Mouse (Mus musculus): Measurements from ENCODE around the gene Spcs3. TPM values are rescaled to one million over a fixed set of nuclear protein-coding genes. Genes with fewer than 3 reads are reported as not detected.

Gene Spcs3
- polyA plus RNA-seq (2015; fragmentation: Nextera tagmentation; extraction: Ambion mirVana): 63.4 and 71.1 TPM in 2 replicates

DNA sequence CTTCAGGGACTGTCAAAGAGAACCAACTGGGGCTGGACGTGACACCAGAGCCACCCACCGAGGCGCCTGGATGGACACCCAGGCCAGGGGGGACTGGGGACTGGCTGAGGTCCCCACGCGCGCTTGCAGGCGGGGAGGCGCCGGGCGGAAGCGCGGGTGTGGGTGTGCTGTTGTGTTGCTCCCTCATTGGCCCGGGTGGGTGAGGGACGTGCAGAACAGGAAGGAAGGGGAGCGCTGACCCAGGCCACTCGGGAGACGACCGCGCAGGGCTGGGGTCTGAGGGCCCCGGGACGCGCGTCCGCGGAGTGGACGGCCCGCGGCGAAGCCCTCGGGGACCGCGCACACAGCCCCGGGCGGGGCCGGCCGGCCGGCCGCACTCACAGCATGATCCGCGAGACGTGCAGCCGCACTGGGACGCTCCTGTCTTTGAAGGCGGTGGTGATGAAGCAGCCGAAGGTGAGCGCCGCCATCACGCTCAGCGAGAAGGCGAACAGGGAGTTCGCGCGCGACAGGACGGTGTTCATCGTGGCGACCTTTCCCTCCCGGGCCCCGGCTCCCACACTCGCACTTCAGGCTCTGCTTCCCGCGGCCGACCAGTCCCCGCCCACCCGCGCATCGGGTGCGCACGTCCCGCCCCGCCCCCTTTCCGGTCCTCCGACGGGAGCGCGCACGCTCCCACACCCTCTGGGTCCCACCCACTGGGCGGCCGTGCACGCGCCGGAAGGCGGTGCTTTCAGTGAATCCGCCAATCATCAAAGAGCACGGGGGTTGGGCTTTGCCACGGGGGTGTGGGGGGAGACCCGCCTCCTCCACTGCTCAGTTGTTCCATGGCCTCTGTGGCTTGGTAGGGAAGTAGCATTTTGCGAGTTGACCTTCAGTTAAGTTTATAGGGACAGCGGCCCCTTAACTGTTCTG lies at the start of gene Spcs3, which contains the start of gene Asb5:
Spcs3 (minus strand) TSS at position 617 of the 915 bp plus-strand sequence.
Asb5 (plus strand) TSS at position 199 of the 915 bp plus-strand sequence.
- peaks cover 15% of the 10 kb centered on the region for H3K4me1 ChIP-seq
- peak within 1 kb of the TSS; percentile 93 for H3K4me3 ChIP-seq
- ATAC-seq: peak; percentile 95
- peak within 1 kb of the TSS; percentile 70 for H3K4me2 ChIP-seq
- H3K9ac ChIP-seq: peak within 1 kb of the TSS; percentile 84
- H3K9me3 ChIP-seq (replicated peaks): no peaks in the 10 kb centered on the region
- H3K27ac ChIP-seq: peak within 1 kb of the TSS; percentile 80
- H3K27me3 ChIP-seq: no peaks in the 10 kb centered on the region
- no peaks in the 10 kb centered on the region for H3K36me3 ChIP-seq (ENCODE audit: poor library complexity, severe bottlenecking)
- WGBS: under 1% methylated on average over 63 of the region's 89 CpGs

DNA sequence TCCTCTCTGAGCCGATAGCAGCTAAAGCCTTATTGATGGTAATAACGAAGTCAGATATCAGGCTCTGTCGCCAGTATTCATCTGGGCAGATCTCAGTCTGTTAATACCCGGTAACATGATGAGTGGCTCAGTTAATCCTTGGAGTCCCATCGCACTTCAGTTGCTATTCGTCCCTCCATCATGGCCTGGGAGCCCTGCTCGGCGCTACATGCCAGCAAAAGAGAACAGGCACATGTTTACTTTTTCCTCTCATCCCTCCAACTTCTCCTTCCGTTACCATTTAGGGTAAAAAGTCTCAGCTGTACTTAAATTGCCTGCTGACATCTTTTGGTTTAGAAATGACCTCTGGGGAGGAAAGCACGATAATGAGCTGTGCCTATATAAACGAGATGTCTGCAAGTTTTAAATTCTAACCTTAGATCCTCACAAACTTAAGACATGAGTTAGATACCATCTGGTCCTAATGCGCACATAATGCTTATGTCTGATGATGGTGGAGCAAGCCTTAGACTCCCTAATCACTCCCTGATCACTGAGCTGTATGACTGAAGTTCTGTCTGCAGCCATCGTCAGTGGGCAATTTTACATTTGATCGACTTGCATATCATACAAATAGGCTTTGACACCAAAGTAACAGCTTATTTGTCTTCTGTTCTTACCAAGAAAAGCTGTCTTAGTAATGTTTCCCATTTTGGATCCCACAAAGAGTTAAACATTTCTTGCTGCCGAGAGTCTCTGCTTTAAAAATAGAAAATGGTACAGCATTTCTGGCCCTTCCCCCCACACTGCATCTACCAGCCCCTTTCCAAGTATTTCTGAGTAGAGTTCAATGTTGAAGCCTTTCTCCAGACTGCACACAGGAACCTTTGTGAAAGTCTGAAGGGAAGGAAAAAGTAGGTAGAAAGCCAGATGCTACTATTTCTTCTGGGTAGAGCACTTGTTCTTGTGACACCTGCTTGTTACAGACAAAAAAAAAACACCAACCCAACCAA lies 41.1 kb upstream of the Spcs3 start:
- Histone ChIP-seq H3K27me3 (no peaks in the 10 kb centered on the region), H3K27ac (no peak overlapping the region), H3K4me2 (no peak overlapping the region), H3K36me3 (ENCODE audit: poor library complexity, severe bottlenecking) (no peaks in the 10 kb centered on the region), H3K9me3 (replicated peaks) (no peaks in the 10 kb centered on the region), H3K9ac (no peak overlapping the region), H3K4me3 (no peak overlapping the region), H3K4me1 (no peaks in the 10 kb centered on the region)
- ATAC-seq: no peak
- WGBS: 74% methylated on average over 15 of the region's 15 CpGs

DNA sequence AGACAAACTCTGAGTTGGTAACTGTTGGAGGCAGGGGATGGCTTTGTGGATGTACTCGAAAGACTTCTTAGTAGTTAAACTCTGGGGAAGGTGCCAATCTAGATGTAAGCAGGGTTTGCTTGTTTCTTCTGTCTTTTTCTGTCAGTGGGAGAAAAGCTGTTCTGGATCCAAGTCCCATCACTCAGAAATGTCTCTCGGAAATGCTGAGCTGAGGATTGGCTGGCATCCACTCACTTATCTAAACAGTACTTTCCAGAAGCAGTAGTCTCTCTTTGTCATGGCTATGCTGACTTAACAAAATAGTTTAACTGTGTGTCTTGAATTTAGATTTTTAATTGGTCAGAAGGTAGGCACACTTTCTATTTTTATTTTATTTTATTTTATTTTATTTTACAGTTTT lies 37.4 kb upstream of the Spcs3 start:
- Histone ChIP-seq H3K27me3 (no peaks in the 10 kb centered on the region), H3K27ac (no peak overlapping the region), H3K9ac (no peak overlapping the region), H3K4me2 (no peak overlapping the region), H3K9me3 (replicated peaks) (no peaks in the 10 kb centered on the region), H3K36me3 (ENCODE audit: poor library complexity, severe bottlenecking) (no peaks in the 10 kb centered on the region), H3K4me3 (no peak overlapping the region), H3K4me1 (no peaks in the 10 kb centered on the region)
- no peak for ATAC-seq
- WGBS: 73% methylated on average over 2 of the region's 2 CpGs

DNA sequence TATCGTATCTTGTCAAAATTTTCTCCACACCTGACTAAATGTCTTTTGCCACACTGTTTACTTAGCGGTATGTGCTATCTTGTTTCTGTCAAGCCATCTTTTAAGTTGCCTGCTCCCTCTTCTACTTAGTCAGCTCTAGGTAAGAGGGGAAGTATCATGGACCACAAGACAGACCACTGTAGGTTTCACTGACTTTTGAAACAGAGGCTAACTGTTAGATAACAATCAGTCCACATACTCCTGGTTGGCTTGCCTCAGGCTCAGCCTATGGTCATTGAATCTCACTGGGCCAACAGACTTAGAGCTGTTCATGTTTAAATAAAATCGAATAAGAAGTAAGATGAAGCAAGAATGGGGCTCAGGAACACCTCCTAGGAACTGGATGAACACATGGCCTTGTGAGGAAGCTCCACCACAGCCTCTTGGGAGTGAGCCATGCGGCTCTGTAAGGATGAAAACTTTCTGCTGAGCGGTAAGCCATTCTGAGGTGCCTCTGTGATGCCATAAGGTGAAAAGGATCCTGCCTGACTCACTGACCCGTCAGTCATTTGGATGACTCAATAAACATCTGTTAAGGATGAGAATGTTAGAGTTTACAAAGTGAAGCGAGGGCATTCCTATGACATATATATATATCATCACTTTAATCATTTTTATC lies 35.9 kb upstream of the Spcs3 start:
- ATAC-seq: no peak
- Histone ChIP-seq H3K4me3 (no peak overlapping the region), H3K4me2 (no peak overlapping the region), H3K4me1 (no peaks in the 10 kb centered on the region), H3K9me3 (replicated peaks) (no peaks in the 10 kb centered on the region), H3K36me3 (ENCODE audit: poor library complexity, severe bottlenecking) (no peaks in the 10 kb centered on the region), H3K27ac (no peak overlapping the region), H3K27me3 (no peaks in the 10 kb centered on the region), H3K9ac (no peak overlapping the region)
- WGBS: 90% methylated on average over 7 of the region's 7 CpGs

DNA sequence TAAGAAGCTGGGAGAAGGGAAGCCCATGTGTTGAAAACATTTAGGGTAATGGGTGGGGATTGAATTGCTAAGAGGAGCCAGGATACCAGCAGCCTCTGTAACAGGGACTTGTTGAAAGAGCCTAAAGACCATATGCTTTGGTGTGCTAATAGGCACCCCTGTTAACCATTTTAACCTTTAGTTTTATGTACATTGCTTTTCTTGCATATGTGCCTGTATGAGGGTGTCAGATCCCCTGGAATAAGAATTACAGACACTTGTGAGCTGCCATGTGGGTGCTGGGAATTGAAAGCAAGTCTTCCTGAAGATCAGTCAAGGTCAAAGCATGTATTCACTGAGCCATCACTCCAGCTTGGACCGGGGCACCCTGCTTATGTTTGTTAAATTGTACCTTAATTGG lies 35.4 kb upstream of the Spcs3 start:
- no peak for ATAC-seq
- H3K9ac ChIP-seq: no peak overlapping the region
- H3K27ac ChIP-seq: no peak overlapping the region
- H3K4me2 ChIP-seq: no peak overlapping the region
- H3K27me3 ChIP-seq: no peaks in the 10 kb centered on the region
- no peaks in the 10 kb centered on the region for H3K9me3 ChIP-seq (replicated peaks)
- 76% methylated on average over 1 of the region's 1 CpGs for WGBS
- H3K4me1 ChIP-seq: no peaks in the 10 kb centered on the region
- H3K4me3 ChIP-seq: no peak overlapping the region
- no peaks in the 10 kb centered on the region for H3K36me3 ChIP-seq (ENCODE audit: poor library complexity, severe bottlenecking)

DNA sequence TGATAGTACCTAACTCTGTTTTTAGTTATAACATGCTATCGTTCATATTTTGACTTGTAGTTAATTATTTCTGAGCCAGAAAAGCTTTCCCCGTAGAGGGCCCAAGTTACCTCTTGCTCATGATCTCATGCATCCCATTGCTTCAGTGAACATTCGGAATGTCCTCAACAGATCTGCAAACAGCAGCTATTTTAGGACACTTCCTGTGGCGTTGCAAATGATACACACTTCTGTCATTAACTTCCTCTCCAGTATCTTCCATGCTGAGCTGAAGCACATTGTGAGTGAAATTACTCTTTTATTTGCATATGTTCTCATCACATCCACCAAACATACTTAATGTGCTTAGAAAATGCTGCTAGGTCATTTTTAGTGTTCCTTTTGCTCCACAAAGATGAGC lies 32.3 kb upstream of the Spcs3 start:
- Histone ChIP-seq H3K27ac (no peak overlapping the region), H3K36me3 (ENCODE audit: poor library complexity, severe bottlenecking) (no peaks in the 10 kb centered on the region), H3K9ac (no peak overlapping the region), H3K4me1 (no peaks in the 10 kb centered on the region), H3K4me3 (no peak overlapping the region), H3K4me2 (no peak overlapping the region), H3K9me3 (replicated peaks) (no peaks in the 10 kb centered on the region), H3K27me3 (no peaks in the 10 kb centered on the region)
- no peak for ATAC-seq
- WGBS: 82% methylated on average over 4 of the region's 4 CpGs

DNA sequence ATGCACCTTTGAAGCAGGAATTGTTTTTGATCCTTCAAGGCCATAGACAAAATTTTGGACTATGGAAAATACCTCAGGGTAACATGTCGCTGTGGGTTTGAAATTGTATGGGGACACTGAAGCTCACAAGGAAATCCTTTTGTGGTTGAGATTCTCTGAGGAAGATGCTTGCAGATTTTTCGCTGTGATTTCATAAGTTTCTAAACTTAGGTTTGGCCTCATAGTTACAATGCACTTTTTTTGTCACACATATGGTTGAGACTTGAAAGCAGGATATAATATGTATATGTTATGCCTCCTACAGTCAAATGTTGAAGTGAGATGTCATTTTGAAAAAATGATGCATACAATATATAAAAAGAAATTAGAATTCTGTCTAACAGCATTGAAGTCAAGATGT lies 25.1 kb upstream of the Spcs3 start:
- H3K27me3 ChIP-seq: no peaks in the 10 kb centered on the region
- no peaks in the 10 kb centered on the region for H3K9me3 ChIP-seq (replicated peaks)
- no peaks in the 10 kb centered on the region for H3K36me3 ChIP-seq (ENCODE audit: poor library complexity, severe bottlenecking)
- ATAC-seq: no peak
- no peak overlapping the region for H3K4me3 ChIP-seq
- H3K4me1 ChIP-seq: no peaks in the 10 kb centered on the region
- no peak overlapping the region for H3K4me2 ChIP-seq
- WGBS: 88% methylated on average over 2 of the region's 2 CpGs
- H3K9ac ChIP-seq: no peak overlapping the region
- no peak overlapping the region for H3K27ac ChIP-seq

DNA sequence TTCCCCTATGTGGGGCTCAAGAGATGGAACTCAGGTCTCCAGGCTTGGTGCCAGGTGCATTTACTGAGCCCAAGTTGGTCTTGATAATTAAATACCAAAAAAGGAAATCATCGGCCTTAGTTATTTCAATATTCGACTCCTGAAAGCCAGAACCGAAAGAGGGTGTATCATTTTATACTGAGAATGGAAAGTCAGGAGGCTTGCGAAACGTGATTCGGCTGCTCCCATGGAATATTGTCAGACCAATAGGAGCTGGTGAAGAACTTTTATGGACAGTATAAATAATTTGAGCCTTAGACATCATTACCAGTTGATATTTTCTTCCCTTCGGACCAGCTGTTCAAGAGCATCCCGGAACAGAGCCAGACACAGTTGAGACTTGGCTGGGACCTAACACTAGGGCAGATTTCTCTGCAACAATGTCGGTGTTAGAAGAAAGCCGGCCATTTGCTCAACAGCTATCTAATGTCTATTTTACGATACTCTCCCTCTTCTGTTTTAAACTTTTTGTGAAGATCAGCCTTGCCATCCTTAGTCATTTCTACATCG lies 20.3 kb upstream of the Spcs3 start:
- Histone ChIP-seq H3K9me3 (replicated peaks) (no peaks in the 10 kb centered on the region), H3K36me3 (ENCODE audit: poor library complexity, severe bottlenecking) (no peaks in the 10 kb centered on the region), H3K4me1 (no peaks in the 10 kb centered on the region), H3K4me2 (no peak overlapping the region), H3K9ac (no peak overlapping the region), H3K4me3 (no peak overlapping the region), H3K27ac (no peak overlapping the region), H3K27me3 (no peaks in the 10 kb centered on the region)
- 94% methylated on average over 12 of the region's 12 CpGs for WGBS
- no peak for ATAC-seq

DNA sequence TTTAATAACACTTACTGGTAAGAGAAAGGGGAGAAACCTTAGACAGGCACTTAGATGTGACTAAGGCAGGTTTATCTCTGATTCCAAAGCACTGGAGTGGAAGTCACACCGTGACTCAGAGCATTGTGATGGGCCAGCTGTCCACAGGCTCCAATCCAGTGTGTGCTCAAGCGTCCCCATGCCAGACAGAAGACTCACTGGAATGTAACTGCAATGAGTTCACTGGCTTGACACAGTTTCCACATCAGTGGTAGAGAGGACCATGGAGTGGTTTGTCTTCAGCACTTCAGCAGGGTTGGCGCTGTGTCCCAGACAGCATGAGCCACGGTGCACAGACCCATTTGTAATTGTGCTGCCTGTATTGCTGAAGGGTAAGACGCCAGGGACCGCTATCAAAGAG lies 18.6 kb upstream of the Spcs3 start:
- 75% methylated on average over 6 of the region's 6 CpGs for WGBS
- H3K4me3 ChIP-seq: no peak overlapping the region
- no peak overlapping the region for H3K27ac ChIP-seq
- no peak overlapping the region for H3K4me2 ChIP-seq
- no peak for ATAC-seq
- no peaks in the 10 kb centered on the region for H3K27me3 ChIP-seq
- no peaks in the 10 kb centered on the region for H3K9me3 ChIP-seq (replicated peaks)
- H3K9ac ChIP-seq: no peak overlapping the region
- H3K36me3 ChIP-seq (ENCODE audit: poor library complexity, severe bottlenecking): no peaks in the 10 kb centered on the region
- no peaks in the 10 kb centered on the region for H3K4me1 ChIP-seq

DNA sequence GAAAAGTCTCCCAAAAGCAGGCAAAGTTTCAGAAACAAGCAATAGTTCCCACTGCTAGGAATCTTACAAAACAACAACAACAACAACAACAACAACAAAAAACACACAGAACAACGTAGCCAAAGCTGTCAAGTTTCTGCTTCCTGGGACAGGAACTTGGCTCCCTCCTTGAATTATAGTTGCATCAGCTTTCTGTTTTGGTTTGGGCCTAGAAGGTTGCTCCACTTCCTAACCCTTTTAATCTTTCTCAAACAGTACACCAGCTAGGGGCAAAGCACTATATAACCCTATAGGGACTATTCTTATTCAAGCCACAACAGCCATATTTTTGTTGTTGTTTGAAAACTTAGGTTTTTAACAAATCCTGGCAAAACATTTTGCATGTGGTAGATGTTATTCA lies 11.5 kb upstream of the Spcs3 start:
- WGBS: 89% methylated on average over 1 of the region's 1 CpGs
- Histone ChIP-seq H3K9me3 (replicated peaks) (no peaks in the 10 kb centered on the region), H3K36me3 (ENCODE audit: poor library complexity, severe bottlenecking) (no peaks in the 10 kb centered on the region), H3K4me3 (no peak overlapping the region), H3K9ac (no peak overlapping the region), H3K4me2 (no peak overlapping the region), H3K27ac (no peak overlapping the region), H3K27me3 (no peaks in the 10 kb centered on the region), H3K4me1 (no peaks in the 10 kb centered on the region)
- ATAC-seq: no peak

DNA sequence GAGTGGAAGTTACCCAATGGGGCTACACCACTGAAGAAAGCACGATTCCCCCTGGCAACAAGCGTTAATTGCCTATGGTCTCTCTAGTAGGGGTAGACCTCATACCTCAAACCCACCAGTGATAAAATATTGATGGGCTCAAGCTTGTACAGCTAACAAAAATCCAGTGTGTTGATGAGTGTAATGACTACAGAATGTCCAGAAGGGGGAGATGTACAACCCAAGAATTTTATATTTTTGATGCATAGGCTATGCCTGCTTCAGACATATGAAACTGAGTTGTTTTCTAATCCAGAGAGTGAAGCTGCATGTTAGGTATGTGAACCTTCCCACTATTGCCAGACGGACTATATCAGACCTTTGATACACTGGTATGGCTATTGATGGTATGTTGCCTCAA lies 7.5 kb upstream of the Spcs3 start:
- Histone ChIP-seq H3K27ac (no peak overlapping the region), H3K4me2 (no peak overlapping the region), H3K9me3 (replicated peaks) (no peaks in the 10 kb centered on the region), H3K4me3 (no peak overlapping the region), H3K36me3 (ENCODE audit: poor library complexity, severe bottlenecking) (no peaks in the 10 kb centered on the region), H3K4me1 (no peaks in the 10 kb centered on the region), H3K9ac (no peak overlapping the region), H3K27me3 (no peaks in the 10 kb centered on the region)
- WGBS: 95% methylated on average over 3 of the region's 3 CpGs
- no peak for ATAC-seq
